Mouse (Mus musculus) urinary bladder, postnatal 4 days (tissue): ENCODE measurements around the gene Hist1h2bk.

ENCODE experiments used
- DNase-seq, 2 experiments: peaks; one replicate each; pipeline ENCODE4 v3.0.0; 2021 to 2022; ENCODE audit warnings: low spot score in 2 of 2

Hist1h2bk gene

GRCm38 (mm10) chr13:22014411-22014845 is 21.2 kb upstream of the Hist1h2bk start:
- DNase-seq: no peak

DNA sequence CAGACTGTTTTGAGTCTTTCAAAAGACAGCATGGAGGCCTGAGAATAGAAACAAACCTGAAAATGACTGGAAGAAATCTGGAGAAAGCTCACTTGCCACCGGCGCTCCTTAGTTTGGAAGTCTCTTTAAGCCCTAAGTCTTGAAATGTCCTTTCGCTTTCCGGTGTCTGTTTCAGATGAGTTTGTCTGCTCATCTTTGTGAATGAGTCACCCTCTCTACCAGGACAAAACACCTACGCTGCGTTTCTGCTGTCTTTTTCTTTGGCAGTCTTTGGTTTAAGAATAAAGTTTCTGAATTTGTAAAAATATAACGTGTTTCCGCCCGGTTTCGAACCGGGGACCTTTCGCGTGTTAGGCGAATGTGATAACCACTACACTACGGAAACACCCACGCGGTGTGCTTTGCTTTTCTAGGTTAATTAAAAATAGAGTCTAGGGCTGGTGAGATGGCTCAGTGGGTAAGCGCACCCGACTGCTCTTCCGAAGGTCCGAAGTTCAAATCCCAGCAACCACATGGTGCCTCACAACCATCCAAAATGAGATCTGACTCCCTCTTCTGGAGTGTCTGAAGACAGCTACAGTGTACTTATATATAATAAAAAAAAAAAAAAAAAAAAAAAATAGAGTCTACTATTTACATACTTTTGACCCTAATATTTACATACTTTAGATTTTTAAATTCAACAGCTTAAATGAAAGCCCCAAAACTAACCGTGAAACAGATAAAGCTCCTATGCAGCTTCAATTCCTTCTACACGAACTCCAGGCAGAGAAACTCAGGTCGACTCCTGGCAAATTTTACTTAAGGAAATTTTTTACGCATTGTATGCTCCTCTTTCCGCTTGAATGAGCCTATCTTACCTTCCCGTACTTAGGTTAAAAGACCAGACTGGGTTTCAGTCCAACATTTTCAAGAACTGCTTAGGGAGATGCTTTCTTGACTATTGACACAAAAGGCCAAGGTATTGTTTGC is 19.9 kb upstream of the Hist1h2bk start:
- peak in 1 of 2 experiments; percentile 49 for DNase-seq

DNA sequence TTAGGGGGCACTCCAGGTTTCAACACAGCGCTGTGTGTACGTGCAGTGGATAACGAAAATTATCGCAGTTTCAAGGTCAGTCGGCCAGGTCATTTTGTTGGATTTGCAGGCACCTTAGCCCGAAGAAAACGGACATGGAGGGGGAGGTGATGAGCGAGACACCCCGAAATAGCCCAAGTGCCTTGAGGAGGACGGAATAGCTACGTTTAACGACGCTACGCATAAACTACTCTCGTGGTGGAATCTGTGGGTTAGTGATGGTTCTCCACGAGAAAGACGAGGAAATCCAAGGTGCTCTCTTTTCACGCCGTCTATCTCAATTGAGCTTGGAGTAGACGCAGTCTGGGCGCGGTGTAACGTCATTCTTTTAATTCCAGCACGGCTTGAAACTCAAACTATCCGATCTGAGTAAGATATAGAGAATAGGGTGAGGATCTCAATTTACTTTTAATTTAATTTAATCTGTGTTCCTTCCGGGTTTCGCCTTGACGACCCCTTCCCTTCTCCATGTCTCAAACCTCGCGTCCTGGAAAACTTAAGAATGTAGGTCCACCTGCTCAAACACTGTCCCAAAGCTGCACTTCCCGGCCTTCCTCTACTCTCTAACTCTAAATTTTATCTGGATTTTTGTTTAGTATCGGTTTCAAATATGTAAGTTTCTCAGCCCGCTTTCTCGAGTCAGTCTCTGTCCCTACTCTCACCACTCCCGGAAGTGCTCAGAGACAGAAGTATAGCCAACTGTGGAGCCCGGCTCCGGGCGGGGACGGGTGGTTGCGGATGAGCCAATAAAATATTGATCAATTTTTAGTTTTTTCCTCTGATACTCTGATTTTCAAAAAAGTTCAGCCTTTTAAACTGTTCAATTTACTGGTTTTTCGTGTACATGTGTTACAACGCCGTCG is 15.5 kb upstream of the Hist1h2bk start:
- DNase-seq: no peak

- DNase-seq: no peak
Observed at GRCm38 (mm10) chr13:22020901-22021339, 14.8 kb upstream of the Hist1h2bk start.

GRCm38 (mm10) chr13:22021581-22021980 is 14.1 kb upstream of the Hist1h2bk start:
- DNase-seq: no peak

GRCm38 (mm10) chr13:22022241-22022640 is 13.4 kb upstream of the Hist1h2bk start:
- peak; percentile 61 to 80 for DNase-seq

DNA sequence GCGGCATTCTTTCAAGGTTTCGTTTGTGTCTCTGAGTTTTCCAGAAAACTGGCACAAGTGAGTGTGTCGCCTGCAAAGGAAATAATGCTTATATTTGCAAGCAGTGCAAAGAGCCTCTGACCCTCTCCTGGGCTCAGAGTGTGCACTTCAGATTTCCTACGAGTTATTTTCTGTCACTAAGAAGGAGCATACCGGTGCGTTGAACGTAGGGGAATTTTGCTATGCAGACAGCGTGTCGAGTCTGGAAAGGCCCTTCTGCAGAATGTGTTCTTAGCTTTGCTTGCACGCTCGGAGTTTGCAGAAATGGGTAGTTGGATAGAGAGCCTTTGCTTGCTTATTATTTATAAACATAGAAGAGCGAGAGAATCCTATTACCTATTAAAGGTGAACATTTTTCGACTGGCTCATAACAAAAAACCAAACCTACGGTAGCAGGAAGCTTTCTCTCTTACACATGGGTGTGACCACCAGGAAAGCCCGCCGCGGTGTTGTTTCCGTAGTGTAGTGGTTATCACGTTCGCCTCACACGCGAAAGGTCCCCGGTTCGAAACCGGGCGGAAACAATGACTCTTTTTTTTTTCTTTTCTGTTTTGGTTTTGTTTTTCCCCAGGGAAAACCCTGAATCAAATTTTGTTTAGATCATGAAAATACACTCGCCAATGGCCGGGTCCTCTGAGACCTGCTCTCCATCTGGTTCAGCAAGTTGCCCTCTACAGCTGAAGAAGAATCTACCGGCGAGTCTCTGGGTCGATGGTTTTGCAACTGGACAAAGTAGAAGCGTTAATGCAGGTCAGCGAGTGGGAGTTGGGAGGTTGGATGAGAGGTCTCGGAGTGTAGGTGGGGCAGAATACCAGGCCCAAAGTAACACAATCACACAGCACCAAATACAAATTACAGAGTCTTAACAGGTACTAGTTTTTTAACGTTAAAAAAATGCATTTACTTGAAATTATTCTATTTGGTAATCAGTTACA is 9.3 kb upstream of the Hist1h2bk start:
- DNase-seq: peak; percentile 67 to 90

DNA sequence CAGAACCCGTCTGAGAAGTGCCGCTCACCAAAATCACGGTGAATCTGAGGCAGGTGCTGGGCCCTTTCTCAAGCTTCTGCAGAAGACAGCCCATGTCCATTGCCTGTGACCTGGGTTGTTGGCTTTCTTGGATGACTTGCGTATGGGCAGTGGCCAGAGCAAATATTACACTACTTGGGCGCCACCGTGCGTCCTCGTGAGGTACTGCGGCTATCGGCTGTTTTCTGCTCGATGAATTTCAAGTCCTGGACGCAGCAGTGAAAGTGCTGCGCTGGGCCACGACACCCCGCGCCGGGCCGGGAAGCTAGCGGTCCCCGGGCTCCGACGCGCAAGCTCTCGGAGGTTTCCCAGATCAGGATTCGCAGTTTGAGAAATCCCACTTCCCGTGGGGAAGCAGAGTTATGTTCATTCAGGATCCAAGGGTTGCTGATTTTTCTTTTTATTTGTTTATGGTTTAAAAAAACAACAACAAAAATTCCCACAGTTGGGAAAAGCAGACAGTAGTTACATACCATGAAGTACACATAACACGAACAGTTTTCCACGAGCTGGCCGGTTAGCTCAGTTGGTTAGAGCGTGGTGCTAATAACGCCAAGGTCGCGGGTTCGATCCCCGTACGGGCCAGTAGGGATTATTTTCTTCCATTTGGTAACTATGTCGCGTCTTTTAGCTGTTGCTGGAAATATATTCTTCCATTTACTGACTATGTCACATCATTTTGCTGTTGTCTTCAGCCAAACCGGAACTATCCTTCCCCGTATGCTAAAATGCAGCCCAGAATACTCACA is 6.8 kb upstream of the Hist1h2bk start:
- peak; percentile 90 to 93 for DNase-seq

- DNase-seq: no peak
Observed at GRCm38 (mm10) chr13:22029928-22030327, 5.7 kb upstream of the Hist1h2bk start.

DNA sequence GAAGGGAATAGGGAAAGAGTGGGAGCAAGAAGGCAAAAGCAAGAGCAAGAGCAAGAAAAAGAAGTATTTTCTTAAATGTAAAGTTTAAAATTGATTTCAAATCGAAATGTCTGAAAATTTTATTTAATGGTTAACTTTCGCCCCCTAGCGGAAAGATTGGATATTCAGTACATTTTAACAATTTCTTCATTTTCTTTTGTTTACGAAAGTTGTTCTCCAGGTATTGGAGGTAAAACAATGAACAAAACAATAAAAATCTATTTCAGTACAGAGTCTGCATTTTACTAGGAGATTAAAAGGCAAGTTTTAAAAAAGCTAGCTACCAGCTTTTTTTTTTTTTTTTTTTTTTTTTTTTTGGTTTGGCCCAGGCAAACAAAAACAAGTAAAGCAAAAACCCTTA is 5.2 kb upstream of the Hist1h2bk start:
- DNase-seq: no peak

GRCm38 (mm10) chr13:22033741-22034442 is 1.8 kb upstream of the Hist1h2bk start:
- DNase-seq: no peak

- no peak for DNase-seq
Observed at GRCm38 (mm10) chr13:22034443-22035266, 1.0 kb upstream of the Hist1h2bk start.

DNA sequence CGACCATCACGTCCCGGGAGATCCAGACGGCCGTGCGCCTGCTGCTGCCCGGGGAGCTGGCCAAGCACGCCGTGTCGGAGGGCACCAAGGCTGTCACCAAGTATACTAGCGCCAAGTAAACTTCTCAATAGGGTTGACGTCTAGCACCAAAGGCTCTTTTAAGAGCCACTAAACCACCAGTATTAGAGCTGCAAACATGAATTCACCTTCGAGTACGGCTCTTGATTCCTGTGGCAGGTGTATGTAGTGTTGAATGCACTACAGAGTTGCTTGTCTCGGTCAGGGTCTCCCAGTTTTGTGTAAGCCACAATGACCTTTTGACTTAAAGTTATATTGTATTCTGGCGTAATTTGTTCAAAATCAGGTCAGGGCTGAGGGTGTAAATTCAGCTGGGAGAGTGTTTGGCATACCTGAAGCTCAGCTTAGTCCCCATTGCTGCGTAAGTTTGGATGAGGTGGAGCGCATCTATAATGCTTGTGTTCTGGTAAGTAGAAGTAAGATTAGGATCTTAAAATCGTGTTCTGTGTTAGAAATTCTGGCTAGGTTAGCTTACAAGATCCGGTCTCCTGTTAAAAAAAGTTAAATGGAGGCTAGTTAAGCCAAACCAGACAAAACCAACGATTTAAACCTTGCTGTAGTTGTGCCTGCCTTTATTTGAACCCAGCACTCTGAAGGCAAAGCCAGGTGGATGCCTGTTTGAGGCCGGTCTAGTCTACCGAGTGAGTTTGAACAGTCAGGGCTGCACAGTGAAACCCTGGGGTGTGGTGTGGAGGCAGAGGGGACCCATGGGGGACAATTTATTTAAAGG is 683 bp downstream of the Hist1h2bk start:
- DNase-seq: no peak

GRCm38 (mm10) chr13:22036986-22037385 is 1.3 kb downstream of the Hist1h2bk start:
- DNase-seq: no peak

GRCm38 (mm10) chr13:22037415-22037814 is 1.7 kb downstream of the Hist1h2bk start:
- no peak for DNase-seq

GRCm38 (mm10) chr13:22039364-22039763 is 3.7 kb downstream of the Hist1h2bk start:
- no peak for DNase-seq

DNA sequence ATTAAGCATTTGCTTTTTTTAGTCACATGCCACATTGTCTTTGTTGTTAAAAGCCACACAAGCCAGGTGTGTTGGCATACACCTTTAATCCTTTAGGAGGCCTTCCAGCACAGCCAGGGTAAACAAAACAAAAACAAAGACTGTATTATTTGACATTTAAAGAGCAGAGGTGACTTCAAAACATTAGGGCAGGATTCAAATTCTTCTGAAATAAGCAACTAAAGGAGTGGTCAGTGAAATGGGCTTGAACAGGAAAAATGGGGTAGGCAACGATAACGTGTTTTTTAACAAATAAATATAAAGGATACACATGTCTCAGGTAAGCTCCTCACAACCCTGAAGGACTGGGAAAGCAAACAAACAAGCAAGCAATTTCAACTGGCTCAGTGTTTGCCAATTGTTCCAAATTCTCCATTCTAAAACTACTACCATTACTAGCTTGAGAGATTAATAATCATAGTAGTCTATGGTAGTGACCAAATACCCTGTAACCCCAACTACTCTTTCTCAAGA is 4.3 kb downstream of the Hist1h2bk start:
- no peak for DNase-seq
